Mouse (Mus musculus) heart, embryonic 15.5 days (tissue): ENCODE measurements around the gene Vav3. TPM values are rescaled to one million over a fixed set of nuclear protein-coding genes. Genes with fewer than 3 reads are reported as not detected.

Experiments
- ATAC-seq: fragments of 200-750 bp; cut with Nextera tagmentation; replicated peaks from 2 replicates; pipeline ENCODE4 v1.8.0; 2017; ENCODE audit warnings: low read depth, moderate TSS enrichment; ENCODE audit not compliant: insufficient number of reproducible peaks, insufficient read depth, low FRiP score
- H3K27ac ChIP-seq: fragments of 300-500 bp; sonication (generic); 2 replicates; pipeline ENCODE4 v1.5.1; 2015; ENCODE audit warnings: mild to moderate bottlenecking, inconsistent platforms
- H3K27me3 ChIP-seq: fragments of 300-500 bp; sonication (generic); 2 replicates; pipeline ENCODE4 v1.6.1; 2015; ENCODE audit warnings: inconsistent platforms
- H3K36me3 ChIP-seq: fragments of 300-500 bp; sonication (generic); 2 replicates; pipeline ENCODE4 v1.6.1; 2015; ENCODE audit warnings: mild to moderate bottlenecking, inconsistent platforms
- H3K4me1 ChIP-seq: fragments of 300-500 bp; sonication (generic); replicated peaks from 2 replicates; pipeline ENCODE4 v1.6.1; 2015; ENCODE audit warnings: inconsistent platforms
- H3K4me2 ChIP-seq: fragments of 300-500 bp; sonication (generic); 2 replicates; pipeline ENCODE4 v1.6.1; 2015; ENCODE audit warnings: inconsistent platforms, mild to moderate bottlenecking, moderate library complexity
- H3K4me3 ChIP-seq: fragments of 300-500 bp; sonication (generic); 2 replicates; pipeline ENCODE4 v1.5.1; 2015; ENCODE audit warnings: mild to moderate bottlenecking, inconsistent platforms
- H3K9ac ChIP-seq: fragments of 300-500 bp; sonication (generic); 2 replicates; pipeline ENCODE4 v1.6.1; 2015; ENCODE audit warnings: mild to moderate bottlenecking, inconsistent platforms
- H3K9me3 ChIP-seq: fragments of 300-500 bp; sonication (generic); replicated peaks from 2 replicates; pipeline ENCODE4 v1.6.1; 2016; ENCODE audit warnings: inconsistent platforms
- WGBS: fragments of 180-500 bp; shearing (Covaris S2); methylation state at CpG from one replicate; pipeline ENCODE4 v1.1.7; 2015; ENCODE audit warnings: mixed read lengths; 5-methylcytosine and 5-hydroxymethylcytosine counted together
- polyA plus RNA-seq: library from polyadenylated mRNA; unstranded; fragments of >200 nt; fragmentation: Nextera tagmentation; extraction: Ambion mirVana; gene quantifications from 2 replicates; pipeline ENCODE4 v1.2.1, GENCODE M21; 2015

The Vav3 gene
- polyA plus RNA-seq, 1 experiment from 2014 or later, result 7.4 TPM

DNA sequence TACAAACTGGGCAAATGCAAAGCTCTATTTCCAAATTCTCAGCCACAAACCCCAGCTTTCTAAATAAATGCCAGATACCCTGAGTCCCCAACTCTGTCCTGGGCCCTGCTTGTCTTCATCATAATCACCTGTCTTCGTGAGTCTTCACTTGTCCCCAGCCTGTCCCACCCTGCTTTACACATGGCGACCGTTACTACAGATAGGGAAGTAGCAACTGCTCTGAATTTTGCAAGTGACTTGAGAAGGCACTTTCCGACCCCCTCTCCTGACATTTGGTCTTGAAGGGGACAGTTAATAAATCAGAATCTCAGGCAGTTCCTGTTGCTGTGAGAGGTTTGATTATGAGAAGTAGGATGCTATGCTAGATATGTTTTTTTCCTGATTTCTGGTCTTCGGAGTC is 13.4 kb downstream of the Vav3 start:
- WGBS, result 82% methylated on average over 5 of the region's 5 CpGs
- ATAC-seq, result no peak
- Histone ChIP-seq H3K9me3 (no peaks in the 10 kb centered on the region), H3K4me1 (peaks cover 4% of the 10 kb centered on the region; the same call in 1 of the 2 replicates), H3K27ac (no peak overlapping the region), H3K36me3 (no peaks in the 10 kb centered on the region), H3K4me3 (no peak overlapping the region), H3K9ac (no peak overlapping the region), H3K27me3 (no peaks in the 10 kb centered on the region), H3K4me2 (no peak overlapping the region)

DNA sequence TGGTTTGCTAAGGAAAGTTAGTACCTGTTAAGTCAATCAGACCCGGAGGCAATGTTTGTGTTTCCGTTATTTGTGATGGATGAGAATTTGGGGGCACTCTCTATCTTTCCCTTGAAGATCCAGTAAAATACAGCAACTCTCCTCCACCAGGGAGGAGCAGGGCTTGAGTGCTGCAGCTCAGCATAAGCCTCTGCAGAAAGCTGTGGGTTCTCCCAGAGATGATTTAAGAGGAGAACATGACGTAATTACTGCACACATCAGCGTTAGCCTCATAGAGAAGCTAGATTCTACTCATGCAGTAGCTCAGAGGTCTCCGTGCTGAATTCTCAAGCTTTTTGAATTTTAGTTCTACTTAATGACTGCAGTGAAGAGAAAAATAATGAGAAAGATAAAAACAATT is 14.7 kb downstream of the Vav3 start:
- Histone ChIP-seq H3K4me1 (peaks cover 4% of the 10 kb centered on the region; the same call in 1 of the 2 replicates), H3K27ac (no peak overlapping the region), H3K4me2 (no peak overlapping the region), H3K27me3 (no peaks in the 10 kb centered on the region), H3K9me3 (no peaks in the 10 kb centered on the region), H3K9ac (no peak overlapping the region), H3K4me3 (no peak overlapping the region), H3K36me3 (no peaks in the 10 kb centered on the region)
- WGBS, result 68% methylated on average over 5 of the region's 5 CpGs
- no peak for ATAC-seq

DNA sequence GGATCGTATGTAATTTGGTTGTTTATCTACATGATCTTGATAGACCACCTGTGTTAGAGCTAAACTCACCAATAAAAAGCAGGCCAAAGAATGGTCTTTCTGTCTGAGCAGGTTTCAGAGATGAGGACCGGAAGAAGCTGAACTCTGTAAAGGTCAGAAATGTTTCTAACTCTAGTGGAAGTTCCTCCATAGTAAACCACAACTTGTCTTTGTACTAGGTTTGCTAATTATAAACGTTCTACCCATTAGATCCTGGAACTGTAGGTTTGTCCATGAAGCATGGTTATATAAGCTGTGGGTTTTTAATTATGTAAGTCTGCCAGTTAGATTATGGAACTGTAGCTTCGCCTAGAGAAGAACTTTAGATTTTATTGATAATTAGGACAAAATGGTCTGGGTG is 20.3 kb downstream of the Vav3 start:
- Histone ChIP-seq H3K9ac (no peak overlapping the region), H3K4me2 (no peak overlapping the region), H3K4me1 (peaks cover 21% of the 10 kb centered on the region), H3K36me3 (no peaks in the 10 kb centered on the region), H3K4me3 (no peak overlapping the region), H3K9me3 (no peaks in the 10 kb centered on the region), H3K27ac (no peak overlapping the region), H3K27me3 (no peaks in the 10 kb centered on the region)
- no peak for ATAC-seq
- WGBS, result 76% methylated on average over 4 of the region's 4 CpGs

GRCm38 (mm10) chr3:109361882-109362281 is 21.4 kb downstream of the Vav3 start:
- no peaks in the 10 kb centered on the region for H3K9me3 ChIP-seq
- H3K4me1 ChIP-seq, result peaks cover 31% of the 10 kb centered on the region
- 0 out of 2 replicates have a peak, but pooled peaks have one; percentile 39 for ATAC-seq
- no peak overlapping the region for H3K4me2 ChIP-seq
- H3K9ac ChIP-seq, result no peak overlapping the region
- H3K27ac ChIP-seq, result 0 out of 2 replicates have a peak overlapping the region, but pooled peaks have one; percentile 6
- H3K4me3 ChIP-seq, result no peak overlapping the region
- 59% methylated on average over 5 of the region's 5 CpGs for WGBS
- H3K36me3 ChIP-seq, result no peaks in the 10 kb centered on the region
- H3K27me3 ChIP-seq, result no peaks in the 10 kb centered on the region

DNA sequence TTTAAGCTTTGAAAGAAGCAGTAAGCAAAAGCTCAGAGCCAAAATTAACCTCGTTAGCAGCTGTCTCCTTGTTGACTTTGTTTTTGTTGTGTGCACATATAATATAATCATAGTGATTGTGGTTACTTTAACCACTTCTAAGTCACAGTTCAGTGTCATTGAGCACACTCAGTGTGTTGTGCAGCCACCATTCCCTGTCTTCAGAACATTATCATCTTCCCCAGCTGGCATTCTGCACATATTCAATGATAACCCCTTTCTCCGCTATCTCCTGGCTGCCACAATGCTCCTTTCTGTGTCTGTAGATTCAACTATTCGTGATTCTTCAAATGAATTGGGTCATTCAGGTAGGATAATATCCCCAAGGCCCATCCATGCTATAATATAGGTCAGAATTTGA is 21.9 kb downstream of the Vav3 start:
- no peaks in the 10 kb centered on the region for H3K36me3 ChIP-seq
- H3K9me3 ChIP-seq, result no peaks in the 10 kb centered on the region
- 0 out of 2 replicates have a peak overlapping the region, but pooled peaks have one; percentile 6 for H3K27ac ChIP-seq
- ATAC-seq, result no peak
- no peak overlapping the region for H3K4me3 ChIP-seq
- H3K4me1 ChIP-seq, result peaks cover 31% of the 10 kb centered on the region
- H3K9ac ChIP-seq, result no peak overlapping the region
- H3K27me3 ChIP-seq, result no peaks in the 10 kb centered on the region
- no peak overlapping the region for H3K4me2 ChIP-seq
- WGBS, result 61% methylated on average over 3 of the region's 3 CpGs

DNA sequence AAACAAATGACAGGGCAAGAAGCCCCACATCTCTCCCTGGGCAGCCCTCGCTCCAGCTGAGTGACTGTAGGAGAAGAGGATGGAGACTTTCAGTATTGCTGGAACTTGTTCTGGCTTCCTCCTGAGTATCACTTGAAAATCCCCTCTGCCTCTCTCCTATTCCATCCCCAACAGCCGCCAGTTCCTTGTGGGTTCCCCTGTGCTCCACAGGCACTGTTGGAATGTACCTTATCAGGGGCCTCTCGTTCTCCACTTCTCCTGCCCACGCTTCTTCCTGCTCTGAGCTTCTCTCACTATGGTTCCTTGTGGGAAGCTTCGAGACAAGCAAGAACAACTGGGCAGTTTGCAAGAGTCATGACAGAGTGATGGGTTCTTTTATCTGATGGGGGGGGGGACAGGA is 23.1 kb downstream of the Vav3 start:
- Histone ChIP-seq H3K4me3 (no peak overlapping the region), H3K27me3 (no peaks in the 10 kb centered on the region), H3K36me3 (no peaks in the 10 kb centered on the region), H3K27ac (no peak overlapping the region), H3K9ac (no peak overlapping the region), H3K9me3 (no peaks in the 10 kb centered on the region), H3K4me1 (peaks cover 33% of the 10 kb centered on the region), H3K4me2 (peak overlapping the region; percentile 39; the same call in 1 of the 2 replicates)
- no peak; the same call in 1 of the 2 replicates for ATAC-seq
- 16% methylated on average over 5 of the region's 5 CpGs for WGBS

DNA sequence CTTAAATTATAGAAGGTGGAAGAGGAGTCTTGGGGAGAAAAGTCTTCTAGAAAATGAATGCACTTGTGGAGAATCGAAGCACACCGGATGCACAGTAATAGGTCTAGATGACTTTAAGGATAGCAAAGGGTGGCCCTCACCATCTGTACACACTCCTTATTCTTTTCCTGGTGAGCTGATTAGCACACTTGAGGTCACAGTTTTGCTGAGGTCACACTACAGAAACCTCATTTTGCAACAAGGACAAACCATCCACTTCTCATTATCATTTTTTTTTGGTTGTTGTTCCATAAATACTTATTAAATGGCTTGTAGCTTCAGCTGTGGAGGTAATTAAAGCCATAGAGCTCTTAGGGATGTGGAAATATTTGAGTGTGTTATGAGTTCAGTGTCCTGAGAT is 25.4 kb downstream of the Vav3 start:
- Histone ChIP-seq H3K36me3 (no peaks in the 10 kb centered on the region), H3K4me1 (peaks cover 38% of the 10 kb centered on the region), H3K27me3 (no peaks in the 10 kb centered on the region), H3K9me3 (no peaks in the 10 kb centered on the region), H3K9ac (no peak overlapping the region), H3K27ac (0 out of 2 replicates have a peak overlapping the region, but pooled peaks have one; percentile 31), H3K4me2 (no peak overlapping the region), H3K4me3 (no peak overlapping the region)
- no peak for ATAC-seq
- 80% methylated on average over 2 of the region's 2 CpGs for WGBS

GRCm38 (mm10) chr3:109366411-109366851 is 26.0 kb downstream of the Vav3 start:
- Histone ChIP-seq H3K9me3 (no peaks in the 10 kb centered on the region), H3K36me3 (no peaks in the 10 kb centered on the region), H3K9ac (no peak overlapping the region), H3K4me3 (no peak overlapping the region), H3K4me2 (peak overlapping the region; percentile 12; the same call in 1 of the 2 replicates), H3K27me3 (no peaks in the 10 kb centered on the region), H3K27ac (peak overlapping the region; percentile 31; the same call in 1 of the 2 replicates), H3K4me1 (peaks cover 38% of the 10 kb centered on the region)
- no peak for ATAC-seq
- 33% methylated on average over 7 of the region's 7 CpGs for WGBS

- no peak overlapping the region for H3K9ac ChIP-seq
- no peak overlapping the region for H3K4me2 ChIP-seq
- H3K9me3 ChIP-seq, result no peaks in the 10 kb centered on the region
- H3K36me3 ChIP-seq, result no peaks in the 10 kb centered on the region
- ATAC-seq, result peak; percentile 50; the same call in 1 of the 2 replicates
- H3K4me3 ChIP-seq, result no peak overlapping the region
- H3K27ac ChIP-seq, result no peak overlapping the region
- H3K27me3 ChIP-seq, result no peaks in the 10 kb centered on the region
- WGBS, result 57% methylated on average over 9 of the region's 9 CpGs
- peaks cover 22% of the 10 kb centered on the region for H3K4me1 ChIP-seq
These were observed 28.2 kb downstream of the Vav3 start for GRCm38 (mm10) chr3:109368383-109369289.

DNA sequence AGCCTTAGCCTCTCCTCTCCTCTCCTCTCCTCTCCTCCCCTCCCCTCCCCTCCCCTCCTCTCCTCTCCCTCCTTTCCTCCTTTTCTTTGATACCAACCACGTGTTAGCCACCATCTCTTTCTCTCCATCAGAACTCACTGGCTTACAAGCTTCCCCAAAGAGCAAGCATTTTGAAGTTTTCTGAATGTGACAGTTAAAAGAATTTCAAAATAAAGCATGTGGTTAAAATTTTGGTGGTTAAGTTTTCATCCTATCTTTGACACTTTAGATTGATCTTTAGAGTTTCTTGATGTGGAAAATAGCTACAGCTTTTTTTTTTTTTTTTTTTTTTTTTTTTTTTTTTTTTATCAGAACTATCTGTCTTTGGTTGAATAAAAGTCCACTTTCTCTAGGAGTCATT is 31.1 kb downstream of the Vav3 start:
- no peaks in the 10 kb centered on the region for H3K27me3 ChIP-seq
- no peak overlapping the region for H3K27ac ChIP-seq
- no peak overlapping the region for H3K9ac ChIP-seq
- no peak overlapping the region for H3K4me3 ChIP-seq
- no peaks in the 10 kb centered on the region for H3K9me3 ChIP-seq
- peaks cover 8% of the 10 kb centered on the region for H3K4me1 ChIP-seq
- no peaks in the 10 kb centered on the region for H3K36me3 ChIP-seq
- ATAC-seq, result no peak
- H3K4me2 ChIP-seq, result no peak overlapping the region
- WGBS, result no CpG with 5 or more reads among the region's 1 CpGs

- no peak overlapping the region for H3K4me3 ChIP-seq
- H3K4me1 ChIP-seq, result peaks cover 7% of the 10 kb centered on the region
- H3K27me3 ChIP-seq, result no peaks in the 10 kb centered on the region
- H3K27ac ChIP-seq, result no peak overlapping the region
- H3K4me2 ChIP-seq, result no peak overlapping the region
- H3K9ac ChIP-seq, result no peak overlapping the region
- no peaks in the 10 kb centered on the region for H3K36me3 ChIP-seq
- H3K9me3 ChIP-seq, result no peaks in the 10 kb centered on the region
- ATAC-seq, result no peak
- 75% methylated on average over 4 of the region's 4 CpGs for WGBS
These were observed 32.2 kb downstream of the Vav3 start for GRCm38 (mm10) chr3:109372678-109373077.
